Mouse (Mus musculus) hindlimb bud, embryonic 11.5 days (tissue): ENCODE data around the gene Duox1.
"Not testable (repeated sequence)": the region's sequence is repeated elsewhere in the genome, so short reads cannot be mapped to it uniquely, and the experiment has no call there.

Experiments
- DNase-seq: peaks from one replicate; pipeline ENCODE4 v3.0.0-alpha.2; 2012; ENCODE audit warnings: low read depth, low spot score; ENCODE audit errors: extremely low spot score

Duox1 gene

GRCm38 (mm10) chr2:122374012-122374411 is 58.5 kb downstream of the Duox1 start:
- DNase-seq: no peak

- DNase-seq: no peak
Observed at GRCm38 (mm10) chr2:122374666-122375331, 59.3 kb downstream of the Duox1 start.

GRCm38 (mm10) chr2:122375391-122375991 is 60.0 kb downstream of the Duox1 start:
- peak; percentile 100 for DNase-seq

DNA sequence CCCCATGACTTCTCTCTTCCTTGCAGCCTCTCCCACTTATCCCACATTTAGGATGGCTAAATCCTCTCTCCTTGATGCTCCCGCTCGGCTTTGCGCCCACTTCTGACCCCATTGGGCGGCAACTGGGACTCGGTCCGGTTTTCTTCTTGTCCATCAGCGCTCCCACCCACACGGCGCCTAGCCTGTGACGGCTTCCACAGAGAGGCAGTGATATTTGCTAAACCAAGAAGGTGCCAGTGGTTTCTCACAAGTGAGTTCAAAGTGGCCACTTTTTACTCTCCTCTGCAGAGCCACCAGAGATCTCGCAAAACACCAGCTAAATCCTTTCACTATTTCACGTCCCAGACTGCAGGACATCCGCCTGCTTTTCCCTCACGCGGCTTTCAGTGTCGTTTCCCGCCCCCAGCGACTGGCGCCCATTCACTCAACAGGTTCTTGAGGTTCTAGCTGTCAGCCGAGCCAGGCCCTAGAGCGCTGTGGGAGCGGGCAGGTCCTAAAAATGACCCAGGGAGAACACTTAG is 60.6 kb downstream of the Duox1 start:
- no peak for DNase-seq

DNA sequence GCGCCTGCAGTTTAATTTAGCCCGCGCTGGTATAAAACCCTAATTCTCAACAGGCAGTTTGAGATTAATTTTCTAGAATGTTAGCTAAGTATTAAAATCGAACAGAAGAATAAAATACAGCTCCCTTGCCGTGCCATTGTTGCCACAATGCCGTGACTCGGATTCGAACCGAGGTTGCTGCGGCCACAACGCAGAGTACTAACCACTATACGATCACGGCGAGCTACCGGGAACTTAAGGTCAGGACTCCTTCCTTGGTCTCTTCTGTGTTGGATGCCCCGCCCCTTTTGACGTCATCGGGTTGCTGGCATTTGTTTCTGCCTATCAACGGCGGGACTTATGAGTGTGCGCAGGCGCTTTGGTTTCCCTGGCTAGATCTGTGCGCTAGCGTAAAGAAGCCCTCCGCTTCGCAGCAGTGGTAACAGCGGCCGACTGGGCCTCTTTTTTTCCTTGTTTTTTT is 61.8 kb downstream of the Duox1 start:
- DNase-seq: peak; percentile 86

- no peak for DNase-seq
Observed at GRCm38 (mm10) chr2:122377751-122378246, 62.3 kb downstream of the Duox1 start.

DNA sequence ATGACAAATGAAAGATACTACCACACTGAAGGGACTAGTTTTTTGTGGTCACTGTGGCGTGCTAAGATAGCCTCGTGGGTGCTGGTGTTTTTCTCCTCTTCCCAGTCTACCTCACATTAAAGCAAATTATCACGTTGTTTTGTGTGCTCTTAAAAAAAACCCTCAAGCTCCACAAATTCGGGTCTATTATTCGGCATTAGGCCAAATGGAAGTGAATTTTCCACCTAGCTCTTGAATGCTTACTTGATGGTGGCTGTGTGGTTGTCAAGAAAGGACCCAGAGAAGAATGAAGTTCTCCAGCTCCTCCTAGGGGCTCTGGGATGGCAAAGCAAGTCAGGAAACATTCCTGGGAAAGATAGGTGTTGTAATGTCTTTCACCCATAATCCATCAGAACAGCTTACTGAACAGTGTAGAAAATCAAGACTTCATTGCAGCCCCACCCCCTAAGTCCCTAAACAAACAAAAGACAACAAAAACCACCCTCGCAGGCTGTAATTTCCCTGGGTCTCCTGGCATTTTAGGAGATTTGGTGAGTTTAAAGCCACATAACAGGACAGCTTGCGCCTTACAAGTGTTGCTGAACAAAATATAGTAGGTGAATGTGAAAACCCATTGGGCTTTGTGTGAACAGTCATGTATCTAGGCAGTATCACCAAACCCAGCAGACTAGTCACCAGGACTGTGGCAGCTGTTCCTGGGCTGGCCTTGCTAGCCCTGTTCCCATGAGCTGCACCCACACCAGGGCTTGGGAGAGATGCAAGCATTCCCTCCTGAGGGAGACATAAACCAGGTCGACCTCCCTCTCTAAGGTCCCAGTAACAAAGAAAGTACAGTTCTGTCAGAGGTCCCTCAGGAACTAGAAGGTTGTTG is 63.2 kb downstream of the Duox1 start:
- no peak for DNase-seq

GRCm38 (mm10) chr2:122379292-122379650 is 63.8 kb downstream of the Duox1 start:
- DNase-seq: no peak

DNA sequence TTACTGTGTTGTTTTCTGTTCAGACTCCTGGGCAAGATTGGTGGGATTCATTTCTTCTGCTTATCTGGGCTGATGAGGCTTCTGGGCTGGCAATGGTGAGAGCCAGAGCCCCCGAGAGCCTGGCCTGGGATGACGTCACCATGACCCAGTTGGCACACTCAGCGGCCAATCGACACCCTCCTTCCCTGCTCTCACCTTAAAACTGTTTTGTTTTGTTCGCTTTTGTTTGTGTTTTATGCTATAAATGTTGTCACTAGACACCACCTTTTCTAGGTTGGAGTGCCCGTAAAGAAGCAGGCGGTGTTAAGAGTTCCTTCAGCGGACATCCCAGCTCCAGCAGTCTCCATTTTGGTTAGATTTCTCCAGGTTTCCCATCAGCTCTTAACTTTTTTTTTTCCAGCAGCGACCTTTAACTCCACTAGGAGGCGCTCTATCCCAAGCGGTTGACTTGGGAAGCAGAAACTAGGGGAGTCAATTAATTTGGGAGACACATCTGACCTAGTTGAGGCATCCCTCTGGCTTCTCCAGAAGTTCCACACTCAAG is 65.4 kb downstream of the Duox1 start:
- DNase-seq: no peak

GRCm38 (mm10) chr2:122381329-122382103 is 66.0 kb downstream of the Duox1 start:
- no peak for DNase-seq

DNA sequence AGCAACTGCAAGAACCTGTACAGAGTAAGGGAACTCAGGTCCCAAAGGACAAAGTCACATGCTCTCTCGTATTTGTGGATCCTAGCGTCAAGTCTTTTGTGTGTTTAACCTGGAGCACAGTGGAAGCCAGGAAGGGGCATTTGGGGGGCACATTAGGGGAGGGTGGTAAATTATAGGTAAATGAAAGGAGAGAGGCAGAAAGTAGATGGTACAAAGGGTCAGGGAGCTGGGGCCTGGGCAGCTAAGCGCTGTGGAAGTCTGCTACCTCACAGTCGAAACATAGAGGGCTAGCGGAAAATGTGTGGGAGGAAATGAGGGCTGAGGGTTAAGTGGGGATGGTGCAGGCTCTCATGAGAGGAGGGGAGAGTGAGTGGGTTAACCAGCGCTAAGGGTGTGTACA is 66.6 kb downstream of the Duox1 start:
- DNase-seq: no peak

GRCm38 (mm10) chr2:122385095-122385494 is 69.6 kb downstream of the Duox1 start:
- DNase-seq: no peak

DNA sequence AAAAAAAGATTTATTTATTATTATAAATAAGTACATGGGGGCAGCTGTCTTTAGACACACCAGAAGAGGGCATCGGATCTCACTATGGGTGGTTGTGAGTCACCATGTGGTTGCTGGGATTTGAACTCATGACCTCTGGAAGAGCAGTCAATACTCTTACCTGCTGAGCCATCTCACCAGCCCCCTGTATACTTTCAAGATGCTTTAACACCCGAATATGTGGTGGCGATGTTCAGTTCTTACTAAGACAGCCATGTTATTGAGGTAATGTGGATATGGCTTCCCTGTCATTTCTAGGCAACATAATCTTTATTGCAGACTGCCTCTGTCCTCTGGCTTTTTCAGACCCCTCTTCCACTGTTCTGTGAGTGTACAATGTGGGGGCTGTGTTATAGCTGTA is 71.7 kb downstream of the Duox1 start:
- DNase-seq: not testable (repeated sequence)

DNA sequence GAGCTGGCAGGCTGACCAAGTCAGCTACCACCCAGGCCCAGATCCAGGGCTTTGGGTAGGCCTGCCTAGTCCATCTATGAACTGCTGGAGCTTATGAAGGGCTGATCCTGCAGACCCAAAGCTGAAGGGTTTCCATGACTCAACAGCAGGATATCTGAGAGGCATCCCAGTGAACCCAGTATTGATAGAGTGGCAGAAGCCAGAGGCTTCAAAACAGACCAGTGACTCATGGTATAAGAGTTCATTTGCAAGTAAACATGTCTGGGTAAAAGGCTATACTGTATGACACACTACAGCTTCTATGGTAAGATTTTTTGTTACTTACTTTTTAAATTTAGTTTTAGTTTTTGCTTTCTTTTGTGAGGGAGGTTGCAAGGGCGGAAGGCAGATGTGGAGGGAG is 80.7 kb downstream of the Duox1 start:
- no peak for DNase-seq
